Mouse (Mus musculus): ENCODE results near the gene Prpf40b. TPM values are rescaled to one million over a fixed set of nuclear protein-coding genes. Genes with fewer than 3 reads are reported as not detected.

Gene Prpf40b
- total and polyA plus RNA-seq, 2 experiments: 7.9 to 27.9 TPM

GRCm38 (mm10) chr15:99355660-99356059, 60.8 kb downstream of the Prpf40b start:
- Histone ChIP-seq H3K4me1 (ENCODE audit: control insufficient read depth, insufficient read depth, low read length) (no peaks in the 10 kb centered on the region), H3K9ac (ENCODE audit: low read depth, low read length) (no peak overlapping the region), H3K27me3 (ENCODE audit: control insufficient read depth, insufficient read depth, low read length) (no peaks in the 10 kb centered on the region), H3K79me2 (ENCODE audit: control insufficient read depth, insufficient read depth, low read length) (0 out of 2 replicates have a peak, but pooled peaks cover 4% of the 10 kb centered on the region), H3K36me3 (ENCODE audit: control insufficient read depth, insufficient read depth, low read length) (no peaks in the 10 kb centered on the region), H3K27ac (replicated peaks; ENCODE audit: insufficient read depth, low read depth, low read length) (no peak overlapping the region), H3K4me3 (ENCODE audit: insufficient read depth, low read depth, low read length) (no peak overlapping the region)
- 88% methylated on average over 6 of the region's 6 CpGs for WGBS
- no peak for DNase-seq (ENCODE audit: extremely low read depth, low read depth, low spot score)
- TF ChIP-seq CTCF (IDR thresholded peaks at IDR 0.05; ENCODE audit: low read depth, low read length) (no peak), POLR2A (IDR thresholded peaks at IDR 0.05; ENCODE audit: extremely low read depth, insufficient read depth, low read length) (no peak)

DNA sequence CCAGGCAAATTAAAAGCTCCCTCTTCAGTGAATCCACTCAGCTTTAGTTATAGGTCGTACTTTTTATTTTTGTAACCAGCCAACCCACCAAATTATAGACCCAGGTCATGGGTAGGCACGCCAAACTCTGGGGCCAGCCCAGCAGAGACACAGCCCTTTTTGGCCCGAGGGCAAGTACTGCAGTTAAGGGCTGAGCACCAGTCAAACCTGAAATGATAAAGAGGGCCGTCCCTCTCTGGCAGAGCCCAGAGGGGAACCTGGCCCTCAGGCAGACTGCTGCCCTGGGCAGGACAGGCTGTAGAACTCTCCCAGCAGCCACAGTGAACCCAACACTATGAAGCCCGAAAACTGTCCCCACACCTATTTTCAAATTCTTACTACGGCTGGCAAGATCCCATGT, 61.6 kb downstream of the Prpf40b start:
- no peaks in the 10 kb centered on the region for H3K36me3 ChIP-seq (ENCODE audit: control insufficient read depth, insufficient read depth, low read length)
- no peak overlapping the region for H3K9ac ChIP-seq (ENCODE audit: low read depth, low read length)
- TF ChIP-seq POLR2A (IDR thresholded peaks at IDR 0.05; ENCODE audit: extremely low read depth, insufficient read depth, low read length) (no peak), CTCF (IDR thresholded peaks at IDR 0.05; ENCODE audit: low read depth, low read length) (no peak)
- H3K27ac ChIP-seq (replicated peaks; ENCODE audit: insufficient read depth, low read depth, low read length): no peak overlapping the region
- no peak overlapping the region for H3K4me3 ChIP-seq (ENCODE audit: insufficient read depth, low read depth, low read length)
- 0 out of 2 replicates have a peak, but pooled peaks cover 4% of the 10 kb centered on the region for H3K79me2 ChIP-seq (ENCODE audit: control insufficient read depth, insufficient read depth, low read length)
- DNase-seq (ENCODE audit: extremely low read depth, low read depth, low spot score): no peak
- 86% methylated on average over 6 of the region's 6 CpGs for WGBS
- H3K27me3 ChIP-seq (ENCODE audit: control insufficient read depth, insufficient read depth, low read length): no peaks in the 10 kb centered on the region
- no peaks in the 10 kb centered on the region for H3K4me1 ChIP-seq (ENCODE audit: control insufficient read depth, insufficient read depth, low read length)

DNA sequence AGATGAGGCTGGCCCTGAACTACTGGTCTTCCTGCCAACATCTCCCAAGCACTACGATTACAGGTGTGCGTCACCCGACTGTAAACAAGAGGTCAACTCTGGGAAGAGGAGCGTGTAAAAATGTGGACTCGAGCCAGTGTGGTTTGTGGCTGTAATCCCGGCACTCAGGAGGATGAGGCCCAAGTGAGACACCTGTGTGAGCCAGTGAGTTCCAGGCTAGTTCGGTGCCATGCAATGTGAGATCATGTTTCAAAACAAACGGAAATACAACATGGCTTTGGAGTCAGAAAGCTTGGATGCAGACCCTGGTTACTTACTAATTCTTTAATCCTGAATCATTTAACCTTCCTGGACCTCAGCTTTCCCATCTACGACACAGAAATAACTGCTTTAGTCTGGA, 64.1 kb downstream of the Prpf40b start:
- no peak for DNase-seq (ENCODE audit: extremely low read depth, low read depth, low spot score)
- Histone ChIP-seq H3K36me3 (ENCODE audit: control insufficient read depth, insufficient read depth, low read length) (no peaks in the 10 kb centered on the region), H3K27me3 (ENCODE audit: control insufficient read depth, insufficient read depth, low read length) (no peaks in the 10 kb centered on the region), H3K9ac (ENCODE audit: low read depth, low read length) (no peak overlapping the region), H3K4me1 (ENCODE audit: control insufficient read depth, insufficient read depth, low read length) (no peaks in the 10 kb centered on the region), H3K4me3 (ENCODE audit: insufficient read depth, low read depth, low read length) (no peak overlapping the region), H3K27ac (replicated peaks; ENCODE audit: insufficient read depth, low read depth, low read length) (no peak overlapping the region), H3K79me2 (ENCODE audit: control insufficient read depth, insufficient read depth, low read length) (peaks cover 4% of the 10 kb centered on the region; the same call in 1 of the 2 replicates)
- 46% methylated on average over 9 of the region's 9 CpGs for WGBS
- no peak for TF ChIP-seq CTCF (IDR thresholded peaks at IDR 0.05; ENCODE audit: low read depth, low read length)
- no peak for TF ChIP-seq POLR2A (IDR thresholded peaks at IDR 0.05; ENCODE audit: extremely low read depth, insufficient read depth, low read length)

DNA sequence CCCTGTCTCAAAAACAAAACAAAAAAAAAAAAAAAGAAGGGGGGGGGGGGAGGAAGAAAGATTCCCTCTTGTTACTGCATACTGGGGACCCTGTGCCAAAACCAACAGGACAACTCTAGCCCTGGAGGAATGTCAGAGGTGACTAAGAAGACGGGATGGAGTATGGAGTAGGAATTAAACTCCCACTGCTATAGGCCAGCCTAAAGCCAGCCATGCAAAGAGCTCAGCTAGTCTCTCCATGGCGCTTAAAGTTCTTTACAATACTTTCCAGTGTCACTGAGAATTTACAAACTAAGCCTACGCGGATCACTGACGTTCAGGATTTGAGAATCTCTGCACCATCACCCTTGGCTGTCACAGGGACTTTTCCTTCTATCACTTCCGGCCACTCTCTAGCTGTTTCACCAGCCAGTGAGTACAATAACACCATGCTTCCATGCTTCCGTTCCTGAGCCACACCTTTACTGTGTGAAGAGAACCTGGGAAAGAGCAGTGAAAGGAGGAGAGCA, 69.2 kb downstream of the Prpf40b start:
- 76% methylated on average over 7 of the region's 7 CpGs for WGBS
- Histone ChIP-seq H3K4me3 (ENCODE audit: insufficient read depth, low read depth, low read length) (no peak overlapping the region), H3K4me1 (ENCODE audit: control insufficient read depth, insufficient read depth, low read length) (peaks cover 3% of the 10 kb centered on the region), H3K79me2 (ENCODE audit: control insufficient read depth, insufficient read depth, low read length) (no peaks in the 10 kb centered on the region; the same call in 1 of the 2 replicates), H3K27me3 (ENCODE audit: control insufficient read depth, insufficient read depth, low read length) (peaks cover 5% of the 10 kb centered on the region; the same call in 1 of the 2 replicates), H3K9ac (ENCODE audit: low read depth, low read length) (no peak overlapping the region), H3K27ac (replicated peaks; ENCODE audit: insufficient read depth, low read depth, low read length) (no peak overlapping the region), H3K36me3 (ENCODE audit: control insufficient read depth, insufficient read depth, low read length) (no peaks in the 10 kb centered on the region)
- no peak for DNase-seq (ENCODE audit: extremely low read depth, low read depth, low spot score)
- TF ChIP-seq CTCF (IDR thresholded peaks at IDR 0.05; ENCODE audit: low read depth, low read length): no peak
- TF ChIP-seq POLR2A (IDR thresholded peaks at IDR 0.05; ENCODE audit: extremely low read depth, insufficient read depth, low read length): no peak

- no peak overlapping the region for H3K27ac ChIP-seq (replicated peaks; ENCODE audit: insufficient read depth, low read depth, low read length)
- no peak for DNase-seq (ENCODE audit: extremely low read depth, low read depth, low spot score)
- H3K79me2 ChIP-seq (ENCODE audit: control insufficient read depth, insufficient read depth, low read length): no peaks in the 10 kb centered on the region; the same call in 1 of the 2 replicates
Observed at GRCm38 (mm10) chr15:99364921-99365320, 70.0 kb downstream of the Prpf40b start.

More at GRCm38 (mm10) chr15:99364921-99365320, 70.0 kb downstream of the Prpf40b start:
- Histone ChIP-seq H3K4me1 (ENCODE audit: control insufficient read depth, insufficient read depth, low read length) (peaks cover 3% of the 10 kb centered on the region), H3K36me3 (ENCODE audit: control insufficient read depth, insufficient read depth, low read length) (no peaks in the 10 kb centered on the region), H3K9ac (ENCODE audit: low read depth, low read length) (no peak overlapping the region), H3K4me3 (ENCODE audit: insufficient read depth, low read depth, low read length) (no peak overlapping the region), H3K27me3 (ENCODE audit: control insufficient read depth, insufficient read depth, low read length) (peaks cover 5% of the 10 kb centered on the region; the same call in 1 of the 2 replicates)
- WGBS: 65% methylated on average over 8 of the region's 8 CpGs
- TF ChIP-seq CTCF (IDR thresholded peaks at IDR 0.05; ENCODE audit: low read depth, low read length) (no peak), POLR2A (IDR thresholded peaks at IDR 0.05; ENCODE audit: extremely low read depth, insufficient read depth, low read length) (no peak)

Other genes with a start within 250 kb of the Prpf40b start
- gene Prph, start 239.9 kb upstream of the Prpf40b start, total RNA-seq (2014; rRNA removed): 0.07 and 0.09 TPM in 2 replicates
- gene Prph, start 239.9 kb upstream of the Prpf40b start, polyA plus RNA-seq (2012; rRNA removed): 0.09 and 0.39 TPM in 2 replicates
- gene Troap, start 220.5 kb upstream of the Prpf40b start, total RNA-seq (2014; rRNA removed): 0.34 TPM in 1 of 2 replicates, not detected in the other
- gene Troap, start 220.5 kb upstream of the Prpf40b start, polyA plus RNA-seq (2012; rRNA removed): not detected in 2 replicates
- not detected in 2 replicates for gene C1ql4, start 207.3 kb upstream of the Prpf40b start, total RNA-seq (2014; rRNA removed)
- gene C1ql4, start 207.3 kb upstream of the Prpf40b start, polyA plus RNA-seq (2012; rRNA removed): 0.10 and 0.11 TPM in 2 replicates
- 146 and 151 TPM in 2 replicates for gene Dnajc22, start 201.9 kb upstream of the Prpf40b start, total RNA-seq (2014; rRNA removed)
- gene Dnajc22, start 201.9 kb upstream of the Prpf40b start, polyA plus RNA-seq (2012; rRNA removed): 119 and 120 TPM in 2 replicates
- gene Spats2, start 169.2 kb upstream of the Prpf40b start, total RNA-seq (2014; rRNA removed): 2.7 and 3.2 TPM in 2 replicates
- gene Spats2, start 169.2 kb upstream of the Prpf40b start, polyA plus RNA-seq (2012; rRNA removed): 2.5 and 2.9 TPM in 2 replicates
- 0.09 TPM in 1 of 2 replicates, not detected in the other for gene Kcnh3, start 70.2 kb upstream of the Prpf40b start, total RNA-seq (2014; rRNA removed)
- gene Kcnh3, start 70.2 kb upstream of the Prpf40b start, polyA plus RNA-seq (2012; rRNA removed): 0.06 TPM in 1 of 2 replicates, not detected in the other
- 8.9 and 10.8 TPM in 2 replicates for gene Mcrs1, start 43.1 kb upstream of the Prpf40b start, total RNA-seq (2014; rRNA removed)
- 12.3 and 15.0 TPM in 2 replicates for gene Mcrs1, start 43.1 kb upstream of the Prpf40b start, polyA plus RNA-seq (2012; rRNA removed)
- under 0.01 TPM in 1 of 2 replicates, not detected in the other for gene Fam186b, start 801 bp downstream of the Prpf40b start, total RNA-seq (2014; rRNA removed)
- 0.02 TPM in 1 of 2 replicates, not detected in the other for gene Fam186b, start 801 bp downstream of the Prpf40b start, polyA plus RNA-seq (2012; rRNA removed)
- gene Fmnl3, start 75.4 kb downstream of the Prpf40b start, total RNA-seq (2014; rRNA removed): 1.3 and 2.5 TPM in 2 replicates
- 1.7 and 2.2 TPM in 2 replicates for gene Fmnl3, start 75.4 kb downstream of the Prpf40b start, polyA plus RNA-seq (2012; rRNA removed)
- 699 and 816 TPM in 2 replicates for gene Tmbim6, start 97.8 kb downstream of the Prpf40b start, total RNA-seq (2014; rRNA removed)
- 2,160 and 2,362 TPM in 2 replicates for gene Tmbim6, start 97.8 kb downstream of the Prpf40b start, polyA plus RNA-seq (2012; rRNA removed)
- 0.09 and 0.27 TPM in 2 replicates for gene Nckap5l, start 162.7 kb downstream of the Prpf40b start, total RNA-seq (2014; rRNA removed)
- gene Nckap5l, start 162.7 kb downstream of the Prpf40b start, polyA plus RNA-seq (2012; rRNA removed): 0.31 and 0.56 TPM in 2 replicates
- gene Bcdin3d, start 179.6 kb downstream of the Prpf40b start, total RNA-seq (2014; rRNA removed): 3.1 and 3.2 TPM in 2 replicates
- gene Bcdin3d, start 179.6 kb downstream of the Prpf40b start, polyA plus RNA-seq (2012; rRNA removed): 3.1 and 3.6 TPM in 2 replicates
- gene Faim2, start 233.1 kb downstream of the Prpf40b start, total RNA-seq (2014; rRNA removed): under 0.01 and 0.07 TPM in 2 replicates
- gene Faim2, start 233.1 kb downstream of the Prpf40b start, polyA plus RNA-seq (2012; rRNA removed): not detected in 2 replicates

Data from liver, adult 2 months (tissue).